Mouse (Mus musculus) midbrain, postnatal 0 days (tissue): ENCODE measurements around the gene Shtn1. TPM values are rescaled to one million over a fixed set of nuclear protein-coding genes. Genes with fewer than 3 reads are reported as not detected.

Experiments used
- ATAC-seq: fragments of 200-750 bp; cut with Nextera tagmentation; 2 replicates; pipeline ENCODE4 v1.8.0; 2017; ENCODE audit warnings: moderate number of reproducible peaks, mild to moderate bottlenecking, moderate TSS enrichment, moderate library complexity; ENCODE audit not compliant: low FRiP score
- DNase-seq: peaks from one replicate; pipeline ENCODE4 v3.0.0-alpha.2; 2015; ENCODE audit warnings: low spot score
- H3K27ac ChIP-seq: fragments of 300-500 bp; sonication (generic); 2 replicates; pipeline ENCODE4 v1.5.1; 2014; ENCODE audit warnings: low read depth, mild to moderate bottlenecking, low read length, mixed read lengths
- H3K27me3 ChIP-seq: fragments of 300-500 bp; sonication (generic); 2 replicates; pipeline ENCODE4 v1.6.1; 2014; ENCODE audit warnings: low read length, control low read depth, mixed read lengths; ENCODE audit not compliant: insufficient read depth
- H3K36me3 ChIP-seq: fragments of 300-500 bp; sonication (generic); 2 replicates; pipeline ENCODE4 v1.6.1; 2014; ENCODE audit warnings: low read length, control low read depth, mixed read lengths; ENCODE audit not compliant: insufficient read depth
- H3K4me1 ChIP-seq: fragments of 300-500 bp; sonication (generic); 2 replicates; pipeline ENCODE4 v1.6.1; 2014; ENCODE audit warnings: mild to moderate bottlenecking, control low read depth, antibody characterized with exemption, low read length, mixed read lengths; ENCODE audit not compliant: insufficient read depth
- H3K4me2 ChIP-seq: fragments of 300-500 bp; sonication (generic); 2 replicates; pipeline ENCODE4 v1.6.1; 2014; ENCODE audit warnings: low read depth, mild to moderate bottlenecking, low read length, mixed read lengths; ENCODE audit not compliant: poor library complexity, severe bottlenecking
- H3K4me3 ChIP-seq: fragments of 300-500 bp; sonication (generic); 2 replicates; pipeline ENCODE4 v1.5.1; 2014; ENCODE audit warnings: low read depth, mild to moderate bottlenecking, low read length, moderate library complexity
- H3K9ac ChIP-seq: fragments of 300-500 bp; sonication (generic); replicated peaks from 2 replicates; pipeline ENCODE4 v1.6.1; 2014; ENCODE audit warnings: mild to moderate bottlenecking, low read length, moderate library complexity, mixed read lengths; ENCODE audit not compliant: poor library complexity, severe bottlenecking
- H3K9me3 ChIP-seq: fragments of 300-500 bp; sonication (generic); 2 replicates; pipeline ENCODE4 v1.6.1; 2016; ENCODE audit warnings: low read length, control low read depth
- CTCF ChIP-seq: IDR thresholded peaks from 2 replicates; pipeline ENCODE4 v1.5.1; 2016; ENCODE audit warnings: antibody characterized with exemption, mild to moderate bottlenecking
- WGBS: fragments of 180-500 bp; shearing (Covaris S2); extraction: QIAGEN DNeasy Blood & Tissue Kit; methylation state at CpG from one replicate; pipeline ENCODE4 v1.1.7; 2014; 5-methylcytosine and 5-hydroxymethylcytosine counted together
- polyA plus RNA-seq: library from polyadenylated mRNA; unstranded; fragments of >200 nt; fragmentation: Nextera tagmentation; extraction: Ambion mirVana; gene quantifications from 2 replicates; pipeline ENCODE4 v1.2.1, GENCODE M21; 2015
- total RNA-seq: library from RNA; depleted of rRNA; stranded (reverse); fragments of >200 nt; gene quantifications from 2 replicates; pipeline ENCODE4 v1.2.3, GENCODE M21; 2014

Shtn1 gene
- total and polyA plus RNA-seq, 2 experiments from 2014 or later: 68.1 to 70.9 TPM

GRCm38 (mm10) chr19:59033241-59033640, 42.7 kb downstream of the Shtn1 start:
- no peak for ATAC-seq
- no peak overlapping the region for H3K4me2 ChIP-seq
- no peaks in the 10 kb centered on the region for H3K9me3 ChIP-seq
- no peak overlapping the region for H3K27ac ChIP-seq
- TF ChIP-seq CTCF: no peak
- H3K4me1 ChIP-seq: no peaks in the 10 kb centered on the region
- H3K9ac ChIP-seq: no peak overlapping the region
- H3K36me3 ChIP-seq: peaks cover 23% of the 10 kb centered on the region
- no peaks in the 10 kb centered on the region for H3K27me3 ChIP-seq
- DNase-seq: no peak
- no peak overlapping the region for H3K4me3 ChIP-seq
- WGBS: 51% methylated on average over 4 of the region's 4 CpGs

GRCm38 (mm10) chr19:59030221-59030620, 45.7 kb downstream of the Shtn1 start:
- H3K4me2 ChIP-seq: no peak overlapping the region
- no peaks in the 10 kb centered on the region for H3K4me1 ChIP-seq
- H3K27ac ChIP-seq: no peak overlapping the region
- no peaks in the 10 kb centered on the region for H3K9me3 ChIP-seq
- WGBS: 94% methylated on average over 1 of the region's 1 CpGs
- TF ChIP-seq CTCF: no peak
- H3K27me3 ChIP-seq: no peaks in the 10 kb centered on the region
- ATAC-seq: no peak
- DNase-seq: no peak
- peaks cover 26% of the 10 kb centered on the region for H3K36me3 ChIP-seq
- no peak overlapping the region for H3K4me3 ChIP-seq
- no peak overlapping the region for H3K9ac ChIP-seq

DNA sequence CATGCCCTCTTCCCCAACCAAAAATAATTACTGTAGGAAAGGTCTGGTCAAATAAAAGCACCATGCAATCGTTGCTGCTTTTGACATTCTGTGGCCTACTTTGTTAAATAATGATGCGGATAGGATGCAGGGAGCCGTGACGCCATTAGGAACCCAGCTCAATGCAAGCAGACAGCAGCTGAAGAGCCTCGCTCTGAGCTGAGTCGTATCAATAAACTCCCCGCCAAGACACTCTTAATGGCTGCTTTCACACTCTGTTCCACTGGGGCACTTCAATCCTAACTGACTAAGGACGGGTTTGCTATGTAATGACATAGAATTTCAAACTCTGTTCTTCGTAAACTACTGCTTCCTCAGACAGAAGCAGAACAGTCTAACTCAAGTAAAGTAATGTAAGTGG, 46.9 kb downstream of the Shtn1 start:
- no peaks in the 10 kb centered on the region for H3K4me1 ChIP-seq
- H3K27me3 ChIP-seq: no peaks in the 10 kb centered on the region
- ATAC-seq (no peak), DNase-seq (peak; percentile 21)
- H3K36me3 ChIP-seq: peaks cover 20% of the 10 kb centered on the region
- WGBS: 62% methylated on average over 9 of the region's 9 CpGs
- no peak for TF ChIP-seq CTCF
- no peak overlapping the region for H3K27ac ChIP-seq
- no peak overlapping the region for H3K4me3 ChIP-seq
- H3K9ac ChIP-seq: no peak overlapping the region
- no peaks in the 10 kb centered on the region for H3K9me3 ChIP-seq
- no peak overlapping the region for H3K4me2 ChIP-seq

DNA sequence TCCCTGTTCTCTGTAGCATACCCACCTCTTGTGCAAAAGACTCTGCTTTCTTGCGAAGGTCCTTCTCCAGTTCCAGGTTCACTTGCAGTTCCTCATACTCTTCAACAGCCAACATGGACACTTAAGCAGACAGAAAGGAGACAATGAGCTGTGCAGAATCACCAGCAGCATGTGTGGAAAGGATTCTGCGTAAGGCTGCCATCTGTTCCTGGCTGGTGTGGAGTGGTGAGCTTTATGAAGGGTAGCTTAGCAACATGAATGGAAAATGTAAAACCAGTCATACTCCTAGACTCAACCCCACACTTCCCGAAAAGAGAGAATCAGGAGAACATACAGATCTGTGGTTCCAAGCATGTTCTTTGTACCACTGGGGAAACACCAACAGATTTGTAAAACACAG, 47.8 kb downstream of the Shtn1 start:
- DNase-seq: peak; percentile 16
- no peak for TF ChIP-seq CTCF
- Histone ChIP-seq H3K27ac (no peak overlapping the region), H3K4me1 (no peaks in the 10 kb centered on the region), H3K36me3 (peaks cover 16% of the 10 kb centered on the region), H3K27me3 (no peaks in the 10 kb centered on the region), H3K4me2 (no peak overlapping the region), H3K9me3 (no peaks in the 10 kb centered on the region), H3K9ac (no peak overlapping the region), H3K4me3 (no peak overlapping the region)
- ATAC-seq: no peak
- 85% methylated on average over 3 of the region's 3 CpGs for WGBS

DNA sequence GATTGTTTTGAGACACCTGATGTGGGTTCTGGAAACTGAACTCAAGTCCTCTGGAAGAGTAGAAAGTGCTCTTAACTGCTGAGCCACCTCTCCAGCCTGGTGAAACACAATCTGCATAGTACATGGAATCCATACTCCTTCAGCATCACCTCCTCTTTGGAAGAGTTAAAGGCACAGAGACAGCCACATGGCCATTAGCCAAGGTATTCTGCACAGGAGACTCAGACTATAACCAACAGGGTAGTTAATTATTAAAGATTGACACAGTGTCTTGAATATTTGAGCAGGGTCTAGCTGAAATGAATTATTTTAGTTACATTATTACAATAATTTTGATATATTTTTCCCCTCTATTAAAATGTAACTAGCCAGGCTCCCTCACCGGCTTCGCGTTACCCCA, 52.0 kb downstream of the Shtn1 start:
- no peak for DNase-seq
- H3K36me3 ChIP-seq: peaks cover 17% of the 10 kb centered on the region
- no peak overlapping the region for H3K9ac ChIP-seq
- H3K4me1 ChIP-seq: no peaks in the 10 kb centered on the region
- H3K4me3 ChIP-seq: no peak overlapping the region
- TF ChIP-seq CTCF: no peak
- no peak overlapping the region for H3K4me2 ChIP-seq
- H3K27me3 ChIP-seq: no peaks in the 10 kb centered on the region
- 80% methylated on average over 3 of the region's 3 CpGs for WGBS
- ATAC-seq: no peak
- H3K27ac ChIP-seq: no peak overlapping the region
- H3K9me3 ChIP-seq: no peaks in the 10 kb centered on the region

DNA sequence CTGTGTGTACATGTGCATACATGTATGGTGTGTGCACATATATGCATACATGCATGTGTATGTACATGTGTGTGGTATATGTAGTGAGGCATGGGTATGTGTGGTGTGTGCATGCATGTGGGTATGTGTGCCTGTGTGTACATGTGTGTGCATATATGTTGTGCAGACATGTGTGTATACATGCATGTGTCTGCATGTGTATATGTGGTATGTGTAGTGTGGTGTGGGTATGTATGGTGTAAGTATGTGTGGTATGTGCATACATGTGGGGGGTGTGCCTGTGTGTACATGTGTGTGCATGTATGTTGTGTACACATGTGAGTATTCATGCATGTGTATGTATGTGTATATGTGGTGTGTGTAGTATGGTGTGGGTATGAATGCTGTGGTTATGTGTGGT, 54.3 kb downstream of the Shtn1 start:
- H3K4me3 ChIP-seq: no peak overlapping the region
- no peak overlapping the region for H3K4me2 ChIP-seq
- TF ChIP-seq CTCF: no peak
- ATAC-seq (no peak), DNase-seq (no peak)
- peaks cover 7% of the 10 kb centered on the region for H3K36me3 ChIP-seq
- H3K27ac ChIP-seq: no peak overlapping the region
- H3K9me3 ChIP-seq: no peaks in the 10 kb centered on the region
- no peak overlapping the region for H3K9ac ChIP-seq
- H3K4me1 ChIP-seq: no peaks in the 10 kb centered on the region
- H3K27me3 ChIP-seq: no peaks in the 10 kb centered on the region
